Mouse (Mus musculus) T-helper 1 cell (primary cell): ENCODE data around the gene Gm3327.
"Not testable (repeated sequence)": the region's sequence is repeated elsewhere in the genome, so short reads cannot be mapped to it uniquely, and the experiment has no call there.

Source experiments
- in situ Hi-C: fragments of 300-600 bp; cut with MboI, MseI; formaldehyde crosslinking; loops from one replicate; pipeline ENCODE4 v1.15.1; 2025; ENCODE audit warnings: high pct_unique_total_duplicates

The Gm3327 gene

DNA sequence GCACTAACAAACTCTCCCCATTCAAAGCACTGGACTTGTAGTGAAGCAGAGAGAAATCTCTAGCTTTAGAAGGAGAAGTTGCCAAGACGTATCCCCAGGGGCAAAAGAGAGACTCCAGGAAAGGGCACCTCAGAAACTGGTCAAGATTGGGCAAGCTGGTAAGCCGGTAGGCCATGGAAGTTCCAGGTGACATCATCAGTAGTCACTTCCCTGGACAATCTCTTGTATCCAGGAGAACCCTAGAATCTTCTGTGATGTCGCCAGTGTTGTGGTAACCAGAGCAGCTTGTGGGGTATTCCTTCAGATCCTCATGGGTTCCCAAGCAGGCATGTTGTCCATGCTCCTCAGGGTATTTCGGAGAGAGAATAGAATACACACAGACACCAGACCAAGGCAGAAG lies at the start of gene Gm3327:
Gene Gm3327, plus strand, starts transcription at position 301 of the 400 bp plus-strand sequence.
- in situ Hi-C loops = not testable (repeated sequence)

GRCm38 (mm10) chr14:44077785-44078341 lies 45.8 kb upstream of the Gm3327 start:
- in situ Hi-C loops = not testable (repeated sequence)

- in situ Hi-C loops = loop anchor here (5.0 kb wide), 1 partner anchor 254 kb away; no protein-coding TSS in a partner anchor
Measured at GRCm38 (mm10) chr14:44086588-44086987, 37.1 kb upstream of the Gm3327 start.

DNA sequence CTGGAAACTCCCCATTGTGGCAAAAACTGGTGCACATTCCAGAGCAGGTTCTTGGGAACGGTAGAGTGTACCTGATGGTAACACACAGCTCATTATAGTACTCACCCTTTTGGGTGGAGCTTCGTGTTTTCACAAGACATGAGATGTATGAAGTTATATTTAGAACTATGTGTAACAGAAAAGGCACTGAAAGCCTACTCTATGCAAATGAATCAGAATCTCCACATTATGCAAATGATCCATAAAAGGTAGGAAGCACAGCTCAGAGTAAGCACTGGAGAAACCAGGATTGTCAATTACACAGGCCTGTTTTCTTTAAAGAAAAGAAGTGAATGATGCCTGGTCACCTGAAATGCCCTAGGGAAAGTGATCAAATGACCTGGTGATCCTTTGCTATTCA lies 36.1 kb upstream of the Gm3327 start:
- in situ Hi-C loops = loop anchor here (5.0 kb wide), 1 partner anchor 255 kb away; no protein-coding TSS in a partner anchor

DNA sequence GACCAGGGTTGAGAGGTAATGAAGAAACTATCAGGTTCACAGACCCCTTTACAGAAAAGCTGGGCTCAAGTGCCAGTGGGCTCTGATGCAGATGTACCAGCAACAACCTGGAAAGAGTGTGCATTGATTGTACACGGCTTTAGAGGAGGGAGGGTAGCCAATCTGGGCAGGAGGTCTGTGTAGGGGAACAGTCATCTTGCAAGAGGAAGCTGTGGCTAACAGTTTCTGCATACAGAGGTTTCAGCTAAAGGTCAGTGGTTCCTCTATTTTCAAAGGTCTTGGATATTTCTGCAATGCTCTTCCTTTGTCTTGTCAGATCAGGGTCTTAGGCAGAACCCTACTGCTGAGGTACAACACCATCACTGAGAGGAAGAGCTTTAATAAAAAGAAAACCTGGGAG lies 32.1 kb upstream of the Gm3327 start:
- in situ Hi-C loops = loop anchor here (5.0 kb wide), 1 partner anchor 204 kb away; no protein-coding TSS in a partner anchor

- in situ Hi-C loops = loop anchor here (5.0 kb wide), 1 partner anchor 207 kb away; no protein-coding TSS in a partner anchor
Measured at GRCm38 (mm10) chr14:44094445-44094844, 29.2 kb upstream of the Gm3327 start.

DNA sequence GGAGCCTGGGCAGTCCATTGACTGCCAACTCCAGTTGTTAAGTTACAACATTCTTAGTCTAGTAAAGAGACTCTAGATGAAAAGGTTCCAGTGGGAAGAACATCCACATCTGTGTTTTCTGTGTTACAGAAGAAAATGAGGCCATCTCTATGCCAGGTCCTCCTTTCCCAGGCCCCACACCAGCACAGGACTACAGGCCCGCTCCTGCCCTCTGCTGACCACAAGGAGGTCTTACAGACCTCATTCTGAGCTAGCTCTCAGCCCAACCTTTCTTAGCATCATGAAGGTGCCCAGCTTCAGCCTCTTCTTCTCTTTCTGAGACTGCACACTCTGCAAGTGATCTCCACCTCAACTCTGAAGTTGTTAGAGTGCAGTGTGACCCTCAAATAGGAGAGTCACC lies 23.6 kb upstream of the Gm3327 start:
- in situ Hi-C loops = not testable (repeated sequence)

DNA sequence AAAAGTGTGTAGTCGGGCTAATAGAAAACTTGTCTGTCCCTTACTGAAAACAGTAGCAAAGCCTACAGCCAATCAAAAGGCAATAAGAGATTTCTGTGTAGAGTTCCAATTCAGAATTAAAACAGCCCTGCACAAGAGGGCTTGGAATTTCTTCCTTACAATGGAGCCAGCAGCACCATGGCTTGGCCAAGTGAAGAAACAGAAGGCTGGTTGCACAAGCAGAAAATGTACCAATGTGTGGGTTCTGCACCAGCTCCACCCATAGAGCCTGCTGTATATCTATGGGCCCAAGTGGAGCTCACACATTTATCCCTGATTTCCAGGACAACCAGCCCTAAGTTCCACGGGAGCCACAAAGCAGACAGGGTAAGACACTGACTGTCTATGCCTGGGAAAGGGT lies 21.3 kb upstream of the Gm3327 start, which contains the start of gene Ear2:
Gene Ear2, plus strand, starts transcription at position 301 of the 400 bp plus-strand sequence.
- in situ Hi-C loops = not testable (repeated sequence)

- in situ Hi-C loops = no loop called here
Measured at GRCm38 (mm10) chr14:44110981-44111380, 12.7 kb upstream of the Gm3327 start.
